Mouse (Mus musculus): ENCODE data around the gene Rpp25l. TPM values are rescaled to one million over a fixed set of nuclear protein-coding genes. Genes with fewer than 3 reads are reported as not detected.

Rpp25l gene
- total RNA-seq, 2 experiments from 2014 or later, result 46.9 to 48.3 TPM

DNA sequence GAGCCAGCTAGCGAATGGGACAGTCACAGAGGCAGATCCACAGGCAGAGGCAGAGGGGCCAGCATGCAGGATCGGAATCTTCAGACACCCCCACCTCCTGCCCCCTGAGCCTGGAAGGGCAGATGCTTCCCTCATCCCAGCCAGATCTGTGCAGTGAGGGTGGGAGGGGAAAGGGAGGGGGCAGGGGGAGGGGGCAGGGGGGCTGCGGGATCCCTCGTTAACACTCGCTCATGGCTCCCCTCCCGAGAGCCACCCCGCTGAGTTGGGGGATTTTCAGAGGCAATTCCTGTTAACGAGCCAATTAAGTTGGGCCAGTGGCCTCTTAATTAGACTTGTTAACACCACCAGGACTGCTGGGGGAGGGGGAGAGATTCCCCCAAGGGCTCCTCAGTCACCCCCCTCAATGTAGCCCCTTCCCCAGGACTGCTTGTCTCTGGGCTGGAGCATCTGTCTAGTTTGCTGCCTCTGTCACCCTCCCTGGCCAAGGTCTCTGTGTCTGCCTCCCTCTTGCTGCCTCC lies 41.3 kb downstream of the Rpp25l start:
- DNase-seq (ENCODE audit: low spot score), result no peak

DNA sequence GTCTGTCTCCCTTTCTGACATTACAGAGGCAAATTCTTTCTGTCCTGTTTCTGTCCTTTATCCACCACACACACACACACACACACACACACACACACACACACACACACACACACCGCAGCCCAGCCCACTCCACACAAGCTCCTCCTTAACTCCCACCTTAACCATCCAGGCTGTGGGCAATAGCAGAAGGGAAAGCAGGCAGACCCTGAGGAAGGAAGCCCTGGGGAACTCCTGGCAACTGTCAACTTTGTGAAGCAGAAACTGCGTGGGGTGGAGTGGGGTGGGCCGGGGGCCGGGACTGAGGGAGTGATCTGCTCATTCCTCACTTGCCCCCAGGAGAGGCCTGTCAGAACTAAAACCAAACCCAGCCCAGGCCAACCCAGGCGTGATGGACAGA lies 41.8 kb downstream of the Rpp25l start:
- no peak for DNase-seq (ENCODE audit: low spot score)

DNA sequence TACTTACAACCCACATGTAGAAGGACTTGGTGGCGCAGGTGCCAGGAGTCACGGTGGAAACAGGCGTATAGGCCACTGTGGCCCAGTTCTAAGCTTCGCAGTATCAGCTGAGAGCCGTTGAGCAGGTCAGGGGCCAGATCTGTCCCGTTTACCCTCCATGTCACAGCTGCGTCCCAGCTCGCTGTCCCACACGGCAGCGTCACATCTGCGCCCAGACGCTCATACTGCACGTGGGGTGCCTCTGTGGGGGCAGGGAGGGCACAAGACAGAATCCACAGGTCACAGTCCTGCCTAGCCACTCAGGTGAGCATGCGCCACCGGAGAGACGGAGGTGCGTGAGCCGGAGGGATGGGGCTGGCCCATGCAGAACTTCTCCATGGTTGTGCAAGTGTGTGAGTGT lies 42.5 kb downstream of the Rpp25l start:
- DNase-seq (ENCODE audit: low spot score), result no peak

DNA sequence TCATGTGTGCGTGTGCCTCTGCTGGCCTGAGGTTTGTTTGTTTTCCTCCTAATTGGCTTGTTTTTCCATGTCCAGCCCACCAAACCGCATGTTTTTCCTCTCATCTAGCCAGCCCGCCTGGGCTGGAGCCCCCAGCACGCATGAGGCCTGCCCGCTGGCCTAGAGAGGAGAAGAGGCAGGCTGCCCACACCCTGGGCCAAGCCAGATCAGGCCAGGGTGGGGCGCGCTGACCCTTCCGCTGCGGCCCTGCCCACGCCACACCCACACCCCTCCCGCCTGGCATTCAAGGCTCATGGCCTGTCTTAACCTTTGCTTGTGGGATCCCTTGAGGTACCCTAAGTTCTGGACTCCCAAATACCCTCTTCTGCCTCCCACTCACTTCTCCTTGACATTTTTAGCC lies 46.7 kb downstream of the Rpp25l start:
- DNase-seq (ENCODE audit: low spot score), result peak; percentile 60

DNA sequence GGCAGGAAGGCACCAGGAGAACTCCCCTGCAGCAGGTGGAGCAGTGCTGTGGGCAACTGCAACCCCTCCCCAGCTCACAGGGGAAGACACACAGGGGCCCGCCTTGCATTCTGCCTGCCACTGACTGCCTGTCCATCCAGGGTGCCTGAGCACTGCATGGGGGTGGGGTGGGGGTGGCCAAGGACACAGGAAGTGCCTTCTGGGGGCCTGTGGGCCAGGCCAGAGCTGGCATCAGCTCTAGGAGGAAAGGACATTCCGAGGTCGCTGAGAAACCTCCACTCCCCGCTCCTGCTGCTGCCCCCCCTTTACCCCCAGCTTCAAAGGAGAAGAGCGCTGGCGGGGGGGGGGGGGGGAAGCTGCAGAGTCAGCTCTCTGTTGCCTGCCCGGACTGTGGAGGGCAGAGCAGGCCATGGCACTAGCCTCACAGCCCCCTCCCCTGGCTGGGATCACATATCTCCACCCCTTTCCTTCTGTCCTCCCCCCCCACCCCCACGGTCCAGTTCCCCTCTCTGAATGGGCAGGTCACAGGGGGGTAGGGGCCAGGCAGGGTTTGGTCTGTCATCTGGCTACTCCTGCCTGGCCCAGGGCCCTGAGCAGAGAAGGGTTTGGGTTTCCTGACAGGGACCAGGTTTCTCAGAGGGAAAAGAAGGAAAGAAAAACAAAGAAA lies 48.2 kb downstream of the Rpp25l start:
- peak; percentile 29 for DNase-seq (ENCODE audit: low spot score)

DNA sequence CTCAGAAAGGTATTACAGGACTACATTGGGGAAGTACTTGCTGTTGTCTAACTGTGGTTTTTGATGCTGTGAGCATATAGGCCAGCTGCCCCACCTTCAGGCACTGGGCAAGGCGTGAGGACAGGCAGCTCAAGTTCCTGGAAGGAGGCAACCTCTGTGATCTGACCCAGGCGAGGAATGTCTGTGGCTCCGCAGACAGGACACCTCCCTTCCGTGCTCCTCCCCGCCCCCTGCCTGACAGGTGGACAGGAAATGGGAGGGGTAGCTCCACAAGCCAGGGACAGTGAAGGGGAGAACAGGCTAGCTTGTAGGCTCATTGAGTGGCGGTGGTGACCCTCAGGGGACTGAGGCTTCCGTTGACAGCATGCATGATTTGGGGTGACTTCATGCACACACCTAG lies 48.8 kb downstream of the Rpp25l start:
- peak; percentile 72 for DNase-seq (ENCODE audit: low spot score)

DNA sequence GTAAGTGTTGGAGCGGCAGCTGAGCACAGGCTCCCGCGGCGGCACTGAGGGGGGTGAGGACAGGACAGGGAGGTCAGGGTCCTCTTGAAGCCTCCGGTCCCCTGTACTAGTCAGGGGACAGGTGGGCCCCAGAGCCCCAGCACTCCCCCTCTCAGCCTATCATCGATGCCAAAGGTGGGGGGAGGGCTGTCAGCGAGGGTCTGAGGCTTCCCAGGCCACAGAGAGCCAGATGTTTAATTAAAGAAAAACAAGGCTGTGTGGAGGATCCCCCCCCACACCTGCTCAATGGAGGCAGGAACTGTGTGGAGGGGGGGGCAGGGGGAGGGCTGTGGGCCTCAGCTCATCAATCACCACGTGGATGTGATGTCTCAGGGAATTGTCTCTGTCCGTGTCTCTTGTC lies 49.7 kb downstream of the Rpp25l start:
- DNase-seq (ENCODE audit: low spot score), result no peak

DNA sequence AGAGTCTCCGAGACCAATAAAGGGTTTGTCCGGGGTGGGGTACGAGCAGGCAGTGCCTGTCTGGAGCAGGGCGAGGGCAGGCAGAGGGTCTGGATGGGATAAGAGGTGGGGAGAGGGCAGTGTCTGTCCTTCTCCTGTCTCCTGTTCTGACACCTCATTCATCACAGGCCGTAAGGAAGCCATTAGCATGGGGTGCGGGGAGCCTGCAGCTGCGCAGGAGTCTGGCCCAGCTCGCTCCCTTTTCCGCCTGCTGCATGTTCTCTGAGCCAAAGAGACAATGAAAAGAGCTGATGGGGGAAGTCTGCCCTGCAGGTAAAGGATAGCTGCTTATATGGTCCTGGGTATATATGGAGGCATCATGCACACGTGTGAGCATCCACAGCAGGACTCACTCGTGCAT lies 50.6 kb downstream of the Rpp25l start:
- DNase-seq (ENCODE audit: low spot score), result no peak

Other genes starting within 250 kb of the Rpp25l start
- gene Kif24, start 248.6 kb downstream of the Rpp25l start, total RNA-seq (2021), result under 1 TPM; 0.21 to 0.32 TPM
- 10 to 100 TPM; 26.5 to 28.8 TPM for gene Nudt2, start 248.4 kb downstream of the Rpp25l start, total RNA-seq (2021)
- 10 to 100 TPM; 57.2 to 76.3 TPM for gene AI464131, start 210.5 kb downstream of the Rpp25l start, total RNA-seq (2021)
- not detected for gene 1110017D15Rik, start 196.2 kb downstream of the Rpp25l start, total RNA-seq (2021)
- 10 to 100 TPM; 21.5 to 21.9 TPM for gene Fam219a, start 144.0 kb downstream of the Rpp25l start, total RNA-seq (2021)
- gene Dnaic1, start 143.8 kb downstream of the Rpp25l start, total RNA-seq (2021), result under 1 TPM; 0.55 to 0.73 TPM
- 10 to 100 TPM in 1 of 2 experiments, 1 to 10 TPM in 1; 8.6 to 15.3 TPM for gene Enho, start 73.2 kb downstream of the Rpp25l start, total RNA-seq (2021)
- 10 to 100 TPM; 14.4 to 47.1 TPM for gene Cntfr, start 16.4 kb downstream of the Rpp25l start, total RNA-seq (2021)
- 10 to 100 TPM; 44.7 to 53.1 TPM for gene Il11ra1, start 13.5 kb downstream of the Rpp25l start, total RNA-seq (2021)
- 10 to 100 TPM; 42.5 to 45.3 TPM for gene Dctn3, start 9.6 kb upstream of the Rpp25l start, total RNA-seq (2021)
- gene Arid3c, start 17.6 kb upstream of the Rpp25l start, total RNA-seq (2021), result not detected
- 10 to 100 TPM; 30.0 to 32.8 TPM for gene Galt, start 41.7 kb upstream of the Rpp25l start, total RNA-seq (2021)
- 1 to 10 TPM; 8.4 to 9.4 TPM for gene Sigmar1, start 42.6 kb upstream of the Rpp25l start, total RNA-seq (2021)
- 10 to 100 TPM; 18.1 to 19.1 TPM for gene Ccl27a, start 60.7 kb upstream of the Rpp25l start, total RNA-seq (2021)
- gene Gm21541, start 190.1 kb upstream of the Rpp25l start, total RNA-seq (2021), result not detected
- gene Gm20878, start 228.0 kb upstream of the Rpp25l start, total RNA-seq (2021), result 1 to 10 TPM in 1 of 2 experiments, under 1 TPM in 1; 0.37 to 1.4 TPM